11 mouse cellular contexts compared by ENCODE assay signal in genomic region chrX:11800400-11800941, GRCm38 (mm10).
A peak's percentile ranks its signal among the peaks of the same experiment; 100 is the strongest.
DNase-seq lines count a peak whose midpoint lies in the region; ATAC-seq lines count a peak whose summit lies in the region.
"Had no signal": no experiment of that assay in that cellular context is flagged by ENCODE, and none has a peak within 500 bp of the region (broad histone marks: within the 10 kb centered on the region; RNA-seq: fewer than 3 reads in every experiment).

No protein-coding gene starts in this region.

- no peak for DNase-seq in forebrain, embryonic 10.5 days (ENCODE audit: extremely low spot score, low spot score)
- peak; percentile 70 for DNase-seq in cerebellum, adult 8-10 months
- DNase-seq in gastrocnemius, postnatal 14 days, result peak; percentile 40
- DNase-seq in left cerebral cortex, postnatal 4 days, result peak; percentile 82
- DNase-seq in heart, adult 11 months, result no peak
- DNase-seq in heart, postnatal 36 days, result no peak

- peaks cover 13% of the 10 kb centered on the region for H3K27me3 ChIP-seq in forebrain, embryonic 13.5 days
- H3K27me3 ChIP-seq in forebrain, embryonic 10.5 days (ENCODE audit: poor library complexity, severe bottlenecking), result peaks cover 100% of the 10 kb centered on the region

- intact Hi-C loops in gastrocnemius, postnatal 14 days (cut with DNase I; ENCODE audit: low total_unique reads), result no loop called here
- intact Hi-C loops in left cerebral cortex, postnatal 4 days (cut with DNase I), result no loop called here
- intact Hi-C loops in heart, postnatal 36 days (cut with DNase I), result loop anchor here (5.0 to 10.0 kb wide), 2 partner anchors 277 to 334 kb away; no protein-coding TSS in a partner anchor

- no peak overlapping the region for H3K4me2 ChIP-seq in forebrain, embryonic 13.5 days
- H3K4me2 ChIP-seq: embryonic facial prominence, embryonic 15.5 days; limb, embryonic 13.5 days; neural tube, embryonic 12.5 days had no signal

- no peaks in the 10 kb centered on the region for H3K36me3 ChIP-seq in forebrain, embryonic 13.5 days (ENCODE audit: poor library complexity, severe bottlenecking)
- no peaks in the 10 kb centered on the region for H3K36me3 ChIP-seq in forebrain, embryonic 10.5 days (replicated peaks)
- H3K36me3 ChIP-seq: embryonic facial prominence, embryonic 15.5 days; limb, embryonic 13.5 days; neural tube, embryonic 12.5 days had no signal

- H3K27ac ChIP-seq in forebrain, embryonic 13.5 days, result peak overlapping the region; percentile 44
- no peak overlapping the region for H3K27ac ChIP-seq in forebrain, embryonic 10.5 days
- H3K27ac ChIP-seq: embryonic facial prominence, embryonic 15.5 days; limb, embryonic 13.5 days; neural tube, embryonic 12.5 days had no signal

- H3K4me1 ChIP-seq in forebrain, embryonic 13.5 days, result peaks cover 32% of the 10 kb centered on the region
- peaks cover 54% of the 10 kb centered on the region for H3K4me1 ChIP-seq in forebrain, embryonic 10.5 days

- H3K9ac ChIP-seq in forebrain, embryonic 13.5 days, result no peak overlapping the region
- H3K9ac ChIP-seq: embryonic facial prominence, embryonic 15.5 days; limb, embryonic 13.5 days; neural tube, embryonic 12.5 days had no signal

- peak; percentile 72 for ATAC-seq in forebrain, embryonic 13.5 days
- no peak for ATAC-seq in activated CD4-positive, CD25-positive, alpha-beta regulatory T cell, adult 4 months

- no peaks in the 10 kb centered on the region for H3K9me3 ChIP-seq in forebrain, embryonic 13.5 days (replicated peaks)
- no peaks in the 10 kb centered on the region for H3K9me3 ChIP-seq in forebrain, embryonic 10.5 days
- H3K9me3 ChIP-seq: embryonic facial prominence, embryonic 15.5 days; limb, embryonic 13.5 days; neural tube, embryonic 12.5 days had no signal

- 59% methylated on average over 16 of the region's 16 CpGs for WGBS in forebrain, embryonic 13.5 days
- 82% methylated on average over 16 of the region's 16 CpGs for WGBS in forebrain, embryonic 10.5 days

- no peak overlapping the region for H3K4me3 ChIP-seq in forebrain, embryonic 13.5 days
- H3K4me3 ChIP-seq in forebrain, embryonic 10.5 days, result no peak overlapping the region
- H3K4me3 ChIP-seq: embryonic facial prominence, embryonic 15.5 days; limb, embryonic 13.5 days; neural tube, embryonic 12.5 days had no signal

Comparison
In these comparisons a context has a peak if more than half of its experiments do, and no peak if none do; other contexts are left out.
1. DNase-seq: peak in cerebellum, adult 8-10 months (single experiment), gastrocnemius, postnatal 14 days (single experiment) and left cerebral cortex, postnatal 4 days (single experiment); none in forebrain, embryonic 10.5 days (single experiment), heart, adult 11 months (single experiment) and heart, postnatal 36 days (0 of 2).